19 mouse cellular contexts compared by ENCODE assay signal in genomic region chr4:105208977-105209376, GRCm38 (mm10).
"Had no signal": no experiment of that assay in that cellular context is flagged by ENCODE, and none has a peak within 500 bp of the region (broad histone marks: within the 10 kb centered on the region; RNA-seq: fewer than 3 reads in every experiment).

No protein-coding gene starts in this region.

- H3K27me3 ChIP-seq: midbrain, embryonic 12.5 days; neural tube, embryonic 13.5 days; neural tube, embryonic 15.5 days had no signal

- H3K9me3 ChIP-seq: midbrain, embryonic 10.5 days; midbrain, embryonic 12.5 days; neural tube, embryonic 13.5 days; neural tube, embryonic 15.5 days had no signal

- DNase-seq: lung, adult 18-20 months; lung, embryonic 14.5 days; lung, postnatal 10 days; lung, postnatal 4 days; midbrain, embryonic 14.5 days; retina, postnatal 1 day; right cerebral cortex, adult 18-20 months; right cerebral cortex, postnatal 25 days; right cerebral cortex, postnatal 4 days; spleen, adult 18-20 months; thymus, adult 18-20 months; thymus, postnatal 14 days; thymus, postnatal 36 days had no signal

- H3K4me2 ChIP-seq: lung, embryonic 14.5 days; midbrain, embryonic 12.5 days; neural tube, embryonic 13.5 days; neural tube, embryonic 15.5 days had no signal

- ATAC-seq: midbrain, embryonic 16.5 days had no signal

- H3K27ac ChIP-seq: midbrain, embryonic 10.5 days; midbrain, embryonic 12.5 days; neural tube, embryonic 13.5 days; neural tube, embryonic 15.5 days had no signal

- H3K4me3 ChIP-seq: midbrain, embryonic 10.5 days; midbrain, embryonic 12.5 days; myocyte; neural tube, embryonic 13.5 days; neural tube, embryonic 15.5 days had no signal

- H3K9ac ChIP-seq: lung, embryonic 14.5 days; midbrain, embryonic 12.5 days; neural tube, embryonic 13.5 days; neural tube, embryonic 15.5 days had no signal
